Mouse (Mus musculus): Measurements from ENCODE around the gene Dedd2.

Dedd2 gene

GRCm38 (mm10) chr7:25246079-25246758 lies 25.8 kb upstream of the Dedd2 start:
- 16% methylated on average over 20 of the region's 20 CpGs for WGBS

- 57% methylated on average over 30 of the region's 30 CpGs for WGBS
These were observed 24.4 kb upstream of the Dedd2 start for GRCm38 (mm10) chr7:25244562-25245369.

- WGBS = 76% methylated on average over 4 of the region's 4 CpGs
These were observed 22.9 kb upstream of the Dedd2 start for GRCm38 (mm10) chr7:25243361-25243760.

DNA sequence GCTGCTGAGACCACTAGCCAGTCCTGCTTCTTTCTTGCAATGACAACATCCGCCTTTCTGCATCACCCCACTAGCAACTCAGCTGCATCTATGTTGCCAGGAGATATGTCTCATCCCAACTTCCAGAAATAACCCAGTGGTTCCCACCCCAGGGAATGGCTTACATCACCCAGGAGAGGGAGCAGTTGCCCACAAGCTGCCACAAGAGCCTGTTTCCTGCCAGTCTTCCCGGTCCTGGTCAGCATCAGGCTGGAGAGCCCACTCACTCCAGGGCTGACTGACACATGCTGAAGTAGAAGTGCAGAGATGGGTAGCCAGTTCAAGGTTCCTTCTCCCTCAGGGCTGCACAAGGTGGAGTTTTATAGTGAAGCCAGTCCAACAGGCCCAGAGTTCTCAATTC lies 20.6 kb upstream of the Dedd2 start:
- WGBS = 7% methylated on average over 2 of the region's 2 CpGs

DNA sequence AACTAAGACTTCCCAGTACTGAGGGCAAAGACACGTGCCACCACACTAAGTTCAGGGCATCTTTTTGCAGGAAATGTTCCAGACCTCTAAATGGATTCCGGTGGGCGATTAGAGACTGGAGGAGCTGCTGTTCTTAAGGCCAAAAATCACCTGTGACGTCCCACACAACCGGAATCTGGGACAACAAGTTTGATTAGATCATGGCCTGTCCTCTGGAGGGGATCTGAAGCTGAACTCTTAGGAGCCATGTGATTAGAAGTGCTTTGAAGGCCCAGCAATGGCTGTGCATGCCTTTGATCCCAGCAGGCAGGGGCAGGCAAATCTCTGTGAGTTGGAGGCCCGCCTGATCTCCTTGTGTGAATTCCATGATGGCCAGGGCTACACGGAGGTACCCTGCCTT lies 20.2 kb upstream of the Dedd2 start:
- WGBS = 34% methylated on average over 7 of the region's 7 CpGs

DNA sequence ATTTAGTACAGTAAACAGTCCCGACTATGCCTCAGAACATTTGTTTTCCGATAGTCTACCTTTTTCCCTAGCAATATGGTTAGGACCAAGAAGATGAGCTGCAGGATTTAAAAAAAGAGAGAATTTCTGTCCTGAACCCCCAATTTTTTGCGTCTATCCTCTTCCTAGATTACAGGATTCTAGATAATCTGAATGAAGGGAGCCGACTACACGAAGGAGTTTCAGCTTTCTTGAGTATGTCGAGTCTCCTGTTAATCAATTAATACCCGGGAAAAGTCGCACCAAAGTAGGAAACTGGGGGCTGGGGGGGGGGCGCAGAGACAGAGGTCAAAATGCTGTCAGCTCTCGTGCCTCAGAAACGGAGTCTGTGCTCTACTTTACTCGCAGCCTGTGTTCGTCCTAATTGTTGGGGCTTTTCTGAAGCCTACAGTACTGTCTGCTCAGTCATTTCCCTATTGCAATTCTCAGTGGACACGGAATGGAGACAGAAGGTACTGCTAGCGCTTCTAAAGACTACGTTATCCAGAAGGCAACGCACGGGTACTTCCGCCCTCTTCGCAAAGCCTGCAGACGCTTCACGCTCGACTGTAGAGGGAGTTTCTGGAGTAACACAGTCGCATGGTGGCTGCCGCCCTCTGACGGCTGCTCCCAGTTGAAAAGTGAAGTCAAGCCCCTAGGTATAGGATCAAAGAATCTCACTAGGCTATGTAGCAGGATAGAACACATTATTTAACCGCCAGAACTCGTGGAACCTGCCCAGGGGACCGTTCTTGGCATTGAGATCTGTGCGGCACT lies 18.6 kb upstream of the Dedd2 start:
- WGBS = under 1% methylated on average over 30 of the region's 30 CpGs

DNA sequence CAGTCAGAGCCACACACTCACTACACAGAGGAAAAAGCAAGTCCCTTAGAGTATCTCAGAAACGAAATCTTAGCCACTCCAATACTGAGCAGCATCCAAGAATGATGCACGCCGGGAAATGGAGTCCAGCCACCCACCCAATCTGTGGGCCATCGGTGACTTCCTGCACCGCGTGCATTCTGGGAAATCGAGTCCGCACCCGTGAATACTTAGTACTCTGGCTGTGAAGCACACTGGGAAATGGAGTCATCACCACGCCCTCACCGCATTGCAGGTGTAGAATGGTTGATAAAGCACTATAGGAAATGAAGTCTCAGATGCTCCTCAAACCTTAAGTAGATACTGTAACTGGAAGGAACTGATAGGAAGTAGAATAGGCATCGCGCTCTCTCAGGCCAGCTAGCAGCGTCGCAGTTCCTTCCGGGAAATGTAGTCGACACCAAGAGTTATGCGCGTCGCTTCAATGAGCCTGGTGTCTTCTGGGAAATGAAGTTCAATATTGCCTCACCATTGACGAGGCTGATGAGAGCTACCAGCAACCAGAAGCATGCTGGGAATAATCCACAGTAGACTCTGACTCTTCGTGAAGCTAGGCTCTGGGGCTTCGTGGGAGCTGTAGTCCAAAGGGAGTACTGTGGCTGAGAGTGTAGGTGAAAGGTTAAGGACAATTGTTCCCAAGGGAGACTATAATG lies 17.7 kb upstream of the Dedd2 start:
- WGBS = under 1% methylated on average over 23 of the region's 23 CpGs

DNA sequence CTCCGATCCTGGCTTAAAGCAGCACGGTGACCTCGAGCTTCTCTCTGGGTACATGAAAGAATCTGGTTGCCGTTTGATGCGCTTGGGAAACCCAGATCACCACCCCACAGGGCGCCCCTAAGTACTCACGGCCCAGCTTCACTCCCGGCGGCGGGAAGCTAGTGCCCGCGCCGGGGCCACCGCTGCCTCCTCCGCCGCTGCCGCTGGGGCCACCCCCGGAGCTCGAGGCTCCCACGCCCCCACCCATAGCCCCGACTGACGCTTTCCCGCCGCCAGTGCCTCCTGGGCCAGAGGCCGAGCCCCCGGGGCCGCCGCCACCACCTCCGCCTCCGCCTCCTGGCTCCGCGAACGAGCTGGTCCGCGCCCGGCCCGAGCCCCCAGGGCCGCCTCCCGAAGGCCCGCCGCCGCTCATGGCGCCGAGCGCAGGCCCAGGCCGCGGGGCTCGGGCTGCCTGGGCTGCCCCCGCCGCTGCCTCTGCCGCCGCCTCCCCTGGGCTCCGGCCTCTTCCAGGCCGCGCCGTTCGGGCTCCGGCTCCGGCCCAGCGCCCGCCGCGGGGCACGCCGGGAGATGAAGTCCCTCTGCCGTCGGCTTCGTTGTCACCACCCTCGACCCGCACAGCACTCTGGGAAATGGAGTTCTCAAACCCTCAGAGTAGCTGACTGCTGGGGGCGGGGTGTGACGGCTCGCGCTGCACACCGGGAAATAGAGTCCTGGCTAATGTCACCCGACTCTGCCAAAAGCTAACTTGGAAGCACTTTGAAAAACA lies 17.0 kb upstream of the Dedd2 start, which contains the start of gene Gsk3a:
Gene Gsk3a (minus strand): TSS at position 603 of the 766 bp plus-strand sequence.
- under 1% methylated on average over 76 of the region's 76 CpGs for WGBS

DNA sequence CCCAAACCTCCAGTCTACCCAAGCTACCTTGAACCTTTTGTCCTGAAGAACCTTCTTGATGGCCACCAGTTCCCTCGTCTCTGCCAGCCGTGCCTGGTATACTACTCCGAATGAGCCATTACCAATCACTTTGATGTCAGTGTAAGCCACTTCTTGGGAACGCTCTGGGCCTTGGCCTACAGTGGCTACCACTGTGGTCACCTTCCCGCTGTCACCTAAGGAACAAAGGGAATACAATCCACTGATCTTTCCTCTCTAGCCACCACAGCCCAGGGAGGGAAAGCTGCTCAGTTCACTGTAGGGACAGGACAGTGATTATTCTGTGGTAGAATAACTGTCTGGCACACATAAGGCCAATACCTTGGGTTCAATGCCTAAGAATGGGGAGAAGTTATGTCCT lies 15.1 kb upstream of the Dedd2 start:
- WGBS = 86% methylated on average over 5 of the region's 5 CpGs

DNA sequence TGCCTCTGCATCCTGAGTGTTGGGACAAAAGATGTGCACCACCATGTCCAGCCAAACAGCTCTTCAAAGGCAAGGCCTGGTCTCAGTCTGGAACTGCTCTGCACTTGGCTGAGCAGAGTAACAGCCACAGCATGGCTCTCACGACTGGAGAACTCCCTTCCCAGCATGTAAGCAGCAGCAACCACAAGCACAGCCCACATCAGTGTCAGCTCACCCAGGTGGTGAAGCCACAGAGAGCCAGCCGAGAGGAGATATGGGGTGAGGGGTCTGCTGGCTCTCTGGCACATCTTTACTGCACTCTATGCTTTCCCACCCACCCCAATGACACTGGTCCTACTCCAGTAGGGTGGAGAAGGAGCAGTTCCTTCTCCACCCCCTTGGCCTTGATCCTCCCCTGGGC lies 12.6 kb upstream of the Dedd2 start:
- 74% methylated on average over 2 of the region's 2 CpGs for WGBS

DNA sequence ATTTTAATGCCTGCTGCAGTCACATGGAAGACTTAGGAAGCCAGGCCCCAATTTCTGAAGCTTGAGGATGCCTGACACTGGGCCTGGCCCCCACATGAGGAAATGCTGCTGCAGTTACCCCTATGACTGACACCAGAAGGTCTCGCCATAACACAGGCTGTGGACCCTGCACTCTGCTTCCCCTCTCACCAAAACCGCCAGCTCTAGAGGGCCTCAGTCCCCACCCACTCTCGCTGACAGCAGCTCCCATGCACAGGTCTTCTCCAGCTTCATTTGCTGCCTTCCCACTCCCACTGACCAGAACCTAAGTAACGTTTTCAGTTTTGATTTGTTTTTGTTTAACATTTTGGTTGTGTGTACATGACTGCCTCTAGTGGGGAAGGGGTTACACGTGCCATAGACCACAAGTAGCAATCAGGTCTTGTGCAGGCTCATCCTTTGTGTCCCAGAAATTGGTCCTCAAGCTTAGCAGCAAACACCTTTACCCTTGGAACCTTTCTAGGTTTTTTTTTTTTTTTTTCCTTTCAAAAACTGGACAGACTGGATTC lies 11.8 kb upstream of the Dedd2 start:
- 47% methylated on average over 5 of the region's 5 CpGs for WGBS

DNA sequence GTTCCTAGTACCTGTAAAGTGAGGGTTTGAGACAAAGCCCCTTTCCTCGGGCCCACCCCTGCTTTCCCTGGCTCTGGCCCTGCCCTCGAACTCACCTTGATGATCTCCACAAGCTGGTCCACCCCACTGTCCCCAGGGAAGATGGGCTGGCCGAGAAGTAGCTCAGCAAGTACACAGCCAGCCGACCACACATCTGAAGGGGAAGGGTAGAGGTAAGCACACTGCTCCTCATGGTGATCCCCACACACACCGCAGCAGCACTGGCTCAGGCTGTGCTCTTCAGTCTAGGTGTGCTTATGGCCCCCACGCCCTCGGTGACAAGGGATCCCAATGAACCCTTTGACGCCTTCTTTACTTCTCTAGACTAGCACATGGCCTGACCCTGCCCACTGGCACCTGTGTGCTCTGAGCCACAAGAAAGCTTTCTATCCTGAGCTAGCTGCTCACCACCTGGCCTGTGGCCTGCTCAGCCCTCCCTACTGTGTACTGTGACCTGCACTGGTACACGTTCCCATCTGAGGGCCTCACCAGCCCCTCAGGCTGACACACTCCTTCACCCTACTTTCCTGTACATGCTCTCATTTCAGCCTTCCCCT lies 10.4 kb upstream of the Dedd2 start:
- WGBS = 83% methylated on average over 9 of the region's 9 CpGs

DNA sequence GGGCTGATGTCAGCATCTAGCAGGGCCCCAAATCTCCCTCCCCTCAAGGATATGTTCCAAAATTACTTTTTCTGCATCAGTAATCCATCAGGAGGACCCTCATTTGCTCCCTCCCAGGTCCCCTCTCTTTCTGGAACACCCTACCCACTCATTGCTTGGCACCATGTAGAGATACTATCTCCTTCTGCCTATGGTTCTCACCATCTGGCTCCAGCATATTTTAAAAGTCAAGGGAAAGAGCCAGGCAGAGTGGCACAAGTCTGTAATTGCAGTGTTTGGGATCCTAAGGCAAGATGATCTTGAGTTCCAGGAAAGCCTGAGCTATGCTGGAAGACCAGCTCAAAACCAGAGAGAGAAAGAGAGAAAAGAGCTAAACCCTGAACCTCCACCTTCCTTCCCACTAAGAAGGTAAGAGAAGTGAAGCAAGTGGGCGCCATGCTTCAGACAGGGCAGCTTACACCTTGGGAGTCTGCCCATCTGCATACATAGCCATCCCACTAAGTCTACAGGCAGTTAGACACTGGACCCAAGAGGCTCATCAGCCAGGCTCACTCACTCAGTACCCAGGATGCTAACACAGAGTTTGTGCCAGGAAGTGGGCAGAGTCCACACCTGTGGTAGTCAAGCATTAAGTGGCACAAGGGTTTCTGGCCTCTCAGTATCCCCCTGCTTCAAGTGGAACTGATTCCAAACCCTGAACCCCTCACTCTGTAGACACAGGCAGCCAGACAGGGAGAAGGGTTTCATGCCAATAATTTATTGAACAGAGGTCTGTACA lies 7.3 kb upstream of the Dedd2 start:
- whole genome bisulfite sequencing = 75% methylated on average over 1 of the region's 1 CpGs

DNA sequence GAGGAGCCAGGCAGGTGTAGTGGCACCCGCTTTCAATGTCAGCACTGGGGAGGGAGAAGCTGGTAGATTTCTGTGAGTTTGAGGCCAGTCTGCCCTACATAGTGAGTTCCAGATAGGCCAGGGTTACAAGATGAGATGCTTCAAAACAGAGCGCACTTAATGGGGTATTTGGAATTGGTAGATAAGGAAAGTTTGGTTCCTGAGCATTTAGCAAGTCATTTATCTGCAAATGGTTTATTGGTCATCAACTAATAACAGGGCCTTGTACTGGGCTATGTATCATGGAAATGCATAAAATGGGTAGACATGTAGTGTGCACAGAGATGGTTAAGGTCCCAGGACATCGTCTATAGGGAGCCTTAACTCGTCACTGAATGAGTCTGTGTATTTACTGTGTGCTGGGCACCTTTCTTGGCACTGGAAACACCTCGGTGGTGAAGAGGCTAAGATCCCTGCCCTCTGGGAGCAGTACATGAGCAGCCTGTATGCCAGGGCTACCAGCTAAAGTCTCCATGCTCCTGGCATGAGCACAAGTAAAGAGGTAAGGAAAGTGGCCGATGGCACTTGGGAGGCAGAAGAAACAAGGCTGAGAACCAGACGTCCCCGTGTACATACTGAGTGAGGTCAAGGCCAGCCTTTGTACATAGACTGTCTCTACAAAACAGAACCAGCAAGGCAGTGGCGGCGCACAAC lies 2.0 kb upstream of the Dedd2 start:
- 81% methylated on average over 10 of the region's 10 CpGs for WGBS

- under 1% methylated on average over 45 of the region's 45 CpGs for WGBS
These were observed 878 bp upstream of the Dedd2 start, which contains the start of gene Zfp526 for GRCm38 (mm10) chr7:25221102-25221883. Gene Zfp526 (plus strand): TSS chr7:25221425.

- 2% methylated on average over 31 of the region's 31 CpGs for WGBS
These were observed 509 bp downstream of the Dedd2 start for GRCm38 (mm10) chr7:25219756-25220456.

GRCm38 (mm10) chr7:25219416-25219750 lies 1.0 kb downstream of the Dedd2 start:
- WGBS = under 1% methylated on average over 16 of the region's 16 CpGs
